In genomic region chr11:76622566-76623205, GRCm38 (mm10) we compare ENCODE assay signal across 8 mouse cellular contexts. TPM values are rescaled to one million over a fixed set of nuclear protein-coding genes. Genes with fewer than 3 reads are reported as not detected.
DNase-seq lines count a peak whose midpoint lies in the region; ATAC-seq and TF ChIP-seq lines count a peak whose summit lies in the region.

No protein-coding gene starts in this region.

- peak overlapping the region; percentile 78 for H3K4me3 ChIP-seq in gastrocnemius, adult 2 months
- H3K4me3 ChIP-seq in forebrain, embryonic 12.5 days (replicated peaks): peak overlapping the region; percentile 65
- H3K4me3 ChIP-seq in liver, embryonic 15.5 days (replicated peaks): peak overlapping the region; percentile 55
- peak overlapping the region; percentile 62 for H3K4me3 ChIP-seq in neural tube, embryonic 13.5 days

- peak overlapping the region; percentile 67 for H3K9ac ChIP-seq in forebrain, embryonic 12.5 days
- no peak overlapping the region for H3K9ac ChIP-seq in liver, embryonic 15.5 days
- peak overlapping the region; percentile 76 for H3K9ac ChIP-seq in neural tube, embryonic 13.5 days

- peak; percentile 17 for ATAC-seq in Patski
- peak; percentile 60 for ATAC-seq in forebrain, embryonic 12.5 days (ENCODE audit: low FRiP score)
- ATAC-seq in liver, embryonic 15.5 days (ENCODE audit: insufficient read depth): no peak
- ATAC-seq in neural tube, embryonic 13.5 days (ENCODE audit: low read depth): peak; percentile 55

- peak; percentile 33 for DNase-seq in gastrocnemius, adult 2 months
- no peak for DNase-seq in gastrocnemius, postnatal 25 days
- no peak for DNase-seq in Patski (ENCODE audit: low read depth, low spot score)
- peak; percentile 33 for DNase-seq in induced T-regulatory cell, adult 2 months (ENCODE audit: low read depth)
- DNase-seq in frontal cortex, adult 2 months (ENCODE audit: extremely low spot score in 1 of 2, low spot score in 1 of 2): no peak

- H3K9me3 ChIP-seq in forebrain, embryonic 12.5 days: no peaks in the 10 kb centered on the region
- no peaks in the 10 kb centered on the region for H3K9me3 ChIP-seq in liver, embryonic 15.5 days (replicated peaks)
- no peaks in the 10 kb centered on the region for H3K9me3 ChIP-seq in neural tube, embryonic 13.5 days

- POLR2A ChIA-PET in Patski (lab: Charles Lee): interaction anchor here (1.0 to 1.7 kb wide), 4 partner anchors 27 to 93 kb away, joined by 3 to 6 read pairs (median 3); no protein-coding TSS in a partner anchor

- no peaks in the 10 kb centered on the region for H3K36me3 ChIP-seq in forebrain, embryonic 12.5 days (replicated peaks)
- H3K36me3 ChIP-seq in liver, embryonic 15.5 days (replicated peaks): no peaks in the 10 kb centered on the region
- no peaks in the 10 kb centered on the region for H3K36me3 ChIP-seq in neural tube, embryonic 13.5 days

- under 1% methylated on average over 54 of the region's 66 CpGs for WGBS in forebrain, embryonic 12.5 days
- WGBS in liver, embryonic 15.5 days (ENCODE audit: insufficient replicate concordance): under 1% methylated on average over 66 of the region's 66 CpGs
- whole genome bisulfite sequencing in neural tube, embryonic 13.5 days: under 1% methylated on average over 66 of the region's 66 CpGs

- in situ Hi-C loops in Patski (cut with MboI; ENCODE audit: low pct_unique_long_range_greater_than_20kb): loop anchor here (5.0 kb wide), 1 partner anchor 35 kb away; no protein-coding TSS in a partner anchor

- no peaks in the 10 kb centered on the region for H3K27me3 ChIP-seq in Patski
- peaks cover 54% of the 10 kb centered on the region for H3K27me3 ChIP-seq in forebrain, embryonic 12.5 days
- peaks cover 57% of the 10 kb centered on the region for H3K27me3 ChIP-seq in liver, embryonic 15.5 days
- H3K27me3 ChIP-seq in neural tube, embryonic 13.5 days: peaks cover 33% of the 10 kb centered on the region

- H3K4me1 ChIP-seq in forebrain, embryonic 12.5 days: peaks cover 19% of the 10 kb centered on the region
- 0 out of 2 replicates have a peak, but pooled peaks cover 17% of the 10 kb centered on the region for H3K4me1 ChIP-seq in liver, embryonic 15.5 days (replicated peaks)
- peaks cover 36% of the 10 kb centered on the region for H3K4me1 ChIP-seq in neural tube, embryonic 13.5 days (replicated peaks)

- intact Hi-C loops in gastrocnemius, adult 2 months (cut with DNase I): no loop called here

- no peak for TF ChIP-seq CTCF in gastrocnemius, adult 2 months (IDR thresholded peaks at IDR 0.05)
- no peak for TF ChIP-seq CTCF in Patski (IDR thresholded peaks at IDR 0.05)

- CTCF ChIA-PET in Patski (lab: Charles Lee): interaction anchor here (1.0 to 2.2 kb wide), 8 partner anchors 10 to 94 kb away, joined by 3 to 7 read pairs (median 4); no protein-coding TSS in a partner anchor

- H3K27ac ChIP-seq in gastrocnemius, adult 2 months: peak overlapping the region; percentile 16; the same call in 1 of the 2 replicates
- H3K27ac ChIP-seq in forebrain, embryonic 12.5 days: no peak overlapping the region
- H3K27ac ChIP-seq in liver, embryonic 15.5 days (replicated peaks): no peak overlapping the region
- H3K27ac ChIP-seq in neural tube, embryonic 13.5 days (replicated peaks): no peak overlapping the region; the same call in 1 of the 2 replicates

- peak overlapping the region; percentile 99 for H3K4me2 ChIP-seq in forebrain, embryonic 12.5 days
- H3K4me2 ChIP-seq in liver, embryonic 15.5 days: peak overlapping the region; percentile 72
- peak overlapping the region; percentile 100 for H3K4me2 ChIP-seq in neural tube, embryonic 13.5 days

RNA-seq across cellular contexts. Expression of gene Abr, which starts 0.6 kb away (rescaled TPM):
- total RNA-seq in gastrocnemius, adult 2 months (2021): 10 to 100 TPM; 10.2 to 19.2 TPM
- 10 to 100 TPM; 11.3 to 11.6 TPM for total RNA-seq in gastrocnemius, postnatal 25 days (2021)
- polyA plus RNA-seq in Patski (2021): 136 TPM
- 73.4 and 77.7 TPM in 2 replicates for polyA plus RNA-seq in forebrain, embryonic 12.5 days (2016; fragmentation: Nextera tagmentation; extraction: Ambion mirVana)
- 3.9 and 4.3 TPM in 2 replicates for polyA plus RNA-seq in liver, embryonic 15.5 days (2015; fragmentation: Nextera tagmentation; extraction: Ambion mirVana)
- 83.7 and 86.8 TPM in 2 replicates for polyA plus RNA-seq in neural tube, embryonic 13.5 days (2015; fragmentation: Nextera tagmentation; extraction: Ambion mirVana)
- polyA plus RNA-seq in frontal cortex, adult 2 months (2012; rRNA removed): 291 and 312 TPM in 2 replicates

RNA-seq across cellular contexts. Expression of gene Bhlha9, which starts 49.6 kb away (rescaled TPM):
- not detected for total RNA-seq in gastrocnemius, adult 2 months (2021)
- not detected for total RNA-seq in gastrocnemius, postnatal 25 days (2021)
- 0.15 TPM for polyA plus RNA-seq in Patski (2021)
- not detected in 2 replicates for polyA plus RNA-seq in forebrain, embryonic 12.5 days (2016; fragmentation: Nextera tagmentation; extraction: Ambion mirVana)
- not detected in 2 replicates for polyA plus RNA-seq in liver, embryonic 15.5 days (2015; fragmentation: Nextera tagmentation; extraction: Ambion mirVana)
- 0.32 TPM in 1 of 2 replicates, not detected in the other for polyA plus RNA-seq in neural tube, embryonic 13.5 days (2015; fragmentation: Nextera tagmentation; extraction: Ambion mirVana)
- polyA plus RNA-seq in frontal cortex, adult 2 months (2012; rRNA removed): 2.5 and 2.6 TPM in 2 replicates

RNA-seq across cellular contexts. Expression of gene Trarg1, which starts 56.9 kb away (rescaled TPM):
- under 1 TPM; 0.77 to 0.84 TPM for total RNA-seq in gastrocnemius, adult 2 months (2021)
- 1 to 10 TPM in 1 of 2 experiments, under 1 TPM in 1; 0.84 to 8.2 TPM for total RNA-seq in gastrocnemius, postnatal 25 days (2021)
- 0.05 TPM for polyA plus RNA-seq in Patski (2021)
- polyA plus RNA-seq in forebrain, embryonic 12.5 days (2016; fragmentation: Nextera tagmentation; extraction: Ambion mirVana): not detected in 2 replicates
- not detected in 2 replicates for polyA plus RNA-seq in liver, embryonic 15.5 days (2015; fragmentation: Nextera tagmentation; extraction: Ambion mirVana)
- 1.4 and 3.3 TPM in 2 replicates for polyA plus RNA-seq in neural tube, embryonic 13.5 days (2015; fragmentation: Nextera tagmentation; extraction: Ambion mirVana)
- 0.10 and 0.23 TPM in 2 replicates for polyA plus RNA-seq in frontal cortex, adult 2 months (2012; rRNA removed)

Comparison
In these comparisons a context has a peak if more than half of its experiments do, and no peak if none do; other contexts are left out.
1. DNase-seq: peak in gastrocnemius, adult 2 months (single experiment) and induced T-regulatory cell, adult 2 months (single experiment); none in gastrocnemius, postnatal 25 days (single experiment), Patski (single experiment) and frontal cortex, adult 2 months (0 of 2).
2. RNA of gene Abr, which starts 0.6 kb away (polyA plus RNA-seq): 291 to 312 TPM in frontal cortex, adult 2 months, 136 TPM in Patski (single experiment), 83.7 to 86.8 TPM in neural tube, embryonic 13.5 days and 73.4 to 77.7 TPM in forebrain, embryonic 12.5 days; 3.9 to 4.3 TPM in liver, embryonic 15.5 days; every median in the first group is over 10 times any median in the second.
3. Peak in every context shown above with its lines, with median percentiles within 50 percentile points of each other: H3K4me3 ChIP-seq and H3K4me2 ChIP-seq.